Mouse (Mus musculus) stomach, embryonic 15.5 days (tissue): ENCODE measurements around the gene Gpn3. TPM values are rescaled to one million over a fixed set of nuclear protein-coding genes. Genes with fewer than 3 reads are reported as not detected.

Experiments used
- ATAC-seq: fragments of 200-750 bp; cut with Nextera tagmentation; 2 replicates; pipeline ENCODE4 v1.8.0; 2017; ENCODE audit warnings: low read depth, moderate number of reproducible peaks, moderate TSS enrichment; ENCODE audit not compliant: insufficient read depth, low FRiP score
- H3K27ac ChIP-seq: fragments of 300-500 bp; sonication (generic); 2 replicates; pipeline ENCODE4 v1.5.1; 2015; ENCODE audit warnings: mild to moderate bottlenecking, inconsistent platforms
- H3K27me3 ChIP-seq: fragments of 300-500 bp; sonication (generic); replicated peaks from 2 replicates; pipeline ENCODE4 v1.6.1; 2015; ENCODE audit warnings: inconsistent platforms
- H3K36me3 ChIP-seq: fragments of 300-500 bp; sonication (generic); 2 replicates; pipeline ENCODE4 v1.6.1; 2015; ENCODE audit warnings: inconsistent platforms
- H3K4me1 ChIP-seq: fragments of 300-500 bp; sonication (generic); 2 replicates; pipeline ENCODE4 v1.6.1; 2015; ENCODE audit warnings: inconsistent platforms
- H3K4me2 ChIP-seq: fragments of 300-500 bp; sonication (generic); 2 replicates; pipeline ENCODE4 v1.6.1; 2015; ENCODE audit warnings: mild to moderate bottlenecking, inconsistent platforms
- H3K4me3 ChIP-seq: fragments of 300-500 bp; sonication (generic); replicated peaks from 2 replicates; pipeline ENCODE4 v1.5.1; 2015; ENCODE audit warnings: inconsistent platforms
- H3K9ac ChIP-seq: fragments of 300-500 bp; sonication (generic); 2 replicates; pipeline ENCODE4 v1.6.1; 2015; ENCODE audit warnings: inconsistent platforms
- H3K9me3 ChIP-seq: fragments of 300-500 bp; sonication (generic); 2 replicates; pipeline ENCODE4 v1.6.1; 2016; ENCODE audit warnings: inconsistent platforms
- WGBS: fragments of 180-500 bp; shearing (Covaris S2); methylation state at CpG from one replicate; pipeline ENCODE4 v1.1.7; 2015; 5-methylcytosine and 5-hydroxymethylcytosine counted together
- polyA plus RNA-seq: library from polyadenylated mRNA; unstranded; fragments of >200 nt; fragmentation: Nextera tagmentation; extraction: Ambion mirVana; gene quantifications from 2 replicates; pipeline ENCODE4 v1.2.1, GENCODE M21; 2015

Gpn3 gene
- 63.2 and 69.5 TPM in 2 replicates for polyA plus RNA-seq

DNA sequence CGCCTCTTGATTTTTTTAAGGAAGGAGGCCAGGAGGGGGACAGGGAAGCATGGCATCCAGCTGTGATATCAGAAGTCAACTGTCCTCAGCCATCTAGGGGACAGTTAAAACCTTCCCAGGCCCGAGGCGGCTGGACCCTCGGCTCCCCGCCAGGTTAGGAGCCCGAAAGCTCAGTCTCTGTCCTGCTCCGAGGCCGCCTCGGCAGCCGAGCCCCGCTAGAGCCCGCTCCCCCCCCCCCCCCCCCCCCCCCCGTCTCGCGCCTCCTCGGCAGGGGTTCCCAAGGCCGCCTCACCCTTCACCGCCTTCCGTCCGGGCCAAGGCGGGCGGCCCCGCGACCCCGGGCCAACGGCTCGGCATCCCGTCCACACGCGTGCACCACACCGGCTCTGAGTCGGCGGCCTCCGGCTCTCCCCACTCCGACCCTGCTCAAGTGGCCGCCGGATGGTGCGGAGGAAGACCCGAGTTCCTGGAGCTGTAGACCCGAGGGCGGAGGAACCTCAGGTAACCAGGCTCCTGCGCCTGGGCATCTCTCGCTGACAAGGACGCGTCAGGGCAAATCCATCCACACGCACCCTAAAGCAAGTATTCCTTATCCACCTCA is at the start of gene Gpn3:
Gpn3 (plus strand) TSS at position 286 of the 601 bp plus-strand sequence.
- peaks cover 16% of the 10 kb centered on the region for H3K36me3 ChIP-seq
- H3K9me3 ChIP-seq, result no peaks in the 10 kb centered on the region
- H3K4me2 ChIP-seq, result peak within 1 kb of the TSS; percentile 81
- H3K9ac ChIP-seq, result peak within 1 kb of the TSS; percentile 59
- no peaks in the 10 kb centered on the region for H3K27me3 ChIP-seq
- peak within 1 kb of the TSS; percentile 95 for H3K27ac ChIP-seq
- ATAC-seq, result peak; percentile 64
- WGBS, result 2% methylated on average over 27 of the region's 46 CpGs
- H3K4me1 ChIP-seq, result peaks cover 7% of the 10 kb centered on the region
- H3K4me3 ChIP-seq, result peak within 1 kb of the TSS; percentile 57

DNA sequence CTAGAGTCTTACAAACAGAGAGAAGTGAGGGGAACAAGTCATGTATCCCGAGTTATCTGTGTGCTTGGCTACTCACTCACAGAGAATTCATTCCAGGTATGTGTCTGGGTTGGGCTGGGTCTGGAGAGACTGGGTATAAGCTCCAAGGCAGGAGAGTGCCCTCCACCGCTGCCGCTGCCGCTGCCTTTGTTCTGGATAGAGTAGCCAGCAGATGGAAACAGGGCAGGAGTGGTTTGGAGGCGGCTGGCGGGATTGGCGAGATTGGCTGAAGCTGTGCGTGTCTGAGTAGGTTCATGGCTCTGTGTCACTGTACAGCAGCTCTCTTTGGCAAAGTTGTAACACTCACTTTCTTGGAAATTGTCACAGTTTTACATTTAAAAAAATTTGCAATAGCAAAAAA is 48.2 kb upstream of the Gpn3 start:
- H3K36me3 ChIP-seq, result 0 out of 2 replicates have a peak, but pooled peaks cover 3% of the 10 kb centered on the region

DNA sequence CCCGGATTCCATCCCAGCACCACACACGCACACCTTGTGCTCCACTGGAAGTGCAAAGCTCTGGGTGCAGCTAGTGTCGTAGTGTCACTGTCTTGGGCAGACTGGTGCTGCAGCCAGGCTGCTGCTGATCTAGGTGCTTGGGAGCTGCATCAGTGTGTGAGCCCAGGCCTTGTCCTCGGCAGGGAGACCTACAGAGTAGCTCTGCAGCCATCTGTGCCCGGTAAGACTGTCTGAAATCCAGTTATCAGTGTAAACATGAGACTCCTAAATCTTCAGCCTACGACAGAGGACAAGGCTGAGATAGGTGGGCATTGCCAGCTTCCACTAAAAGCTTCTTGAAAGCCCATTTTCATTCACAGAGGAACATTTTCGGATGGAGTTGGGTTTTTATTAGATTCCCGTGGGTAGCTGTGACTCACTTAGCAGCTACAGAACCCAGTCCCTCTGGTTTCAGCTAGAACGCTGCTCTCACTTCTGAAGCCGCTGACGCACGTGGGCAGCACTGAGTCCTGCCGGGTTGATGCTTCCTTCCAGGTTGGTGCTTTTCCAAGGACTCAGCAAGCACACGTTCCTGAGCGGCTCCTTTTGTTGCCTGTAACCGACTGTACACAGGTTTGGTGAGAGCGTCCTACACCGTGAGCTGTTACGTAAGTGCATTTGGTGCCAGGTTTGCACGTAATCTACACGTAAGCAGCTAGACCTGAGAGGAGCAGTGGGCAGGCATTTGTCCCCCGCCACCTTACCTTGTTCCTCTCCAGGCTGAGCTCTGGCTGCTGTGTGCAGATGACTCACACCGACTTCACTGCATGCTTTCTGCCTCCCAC is 46.9 kb upstream of the Gpn3 start:
- H3K36me3 ChIP-seq, result 0 out of 2 replicates have a peak, but pooled peaks cover 3% of the 10 kb centered on the region
- H3K4me2 ChIP-seq, result no peak overlapping the region
- H3K9me3 ChIP-seq, result no peaks in the 10 kb centered on the region
- no peak overlapping the region for H3K9ac ChIP-seq
- H3K27ac ChIP-seq, result no peak overlapping the region
- ATAC-seq, result no peak
- WGBS, result 82% methylated on average over 23 of the region's 23 CpGs
- H3K4me1 ChIP-seq, result 0 out of 2 replicates have a peak, but pooled peaks cover 2% of the 10 kb centered on the region
- H3K4me3 ChIP-seq, result no peak overlapping the region
- H3K27me3 ChIP-seq, result no peaks in the 10 kb centered on the region

More for the DNA sequence above, 48.2 kb upstream of the Gpn3 start:
- 76% methylated on average over 8 of the region's 8 CpGs for WGBS
- no peak overlapping the region for H3K4me2 ChIP-seq
- H3K27me3 ChIP-seq, result no peaks in the 10 kb centered on the region
- ATAC-seq, result no peak
- H3K9ac ChIP-seq, result no peak overlapping the region
- H3K4me1 ChIP-seq, result 0 out of 2 replicates have a peak, but pooled peaks cover 5% of the 10 kb centered on the region
- no peak overlapping the region for H3K4me3 ChIP-seq
- no peak overlapping the region for H3K27ac ChIP-seq
- H3K9me3 ChIP-seq, result no peaks in the 10 kb centered on the region

DNA sequence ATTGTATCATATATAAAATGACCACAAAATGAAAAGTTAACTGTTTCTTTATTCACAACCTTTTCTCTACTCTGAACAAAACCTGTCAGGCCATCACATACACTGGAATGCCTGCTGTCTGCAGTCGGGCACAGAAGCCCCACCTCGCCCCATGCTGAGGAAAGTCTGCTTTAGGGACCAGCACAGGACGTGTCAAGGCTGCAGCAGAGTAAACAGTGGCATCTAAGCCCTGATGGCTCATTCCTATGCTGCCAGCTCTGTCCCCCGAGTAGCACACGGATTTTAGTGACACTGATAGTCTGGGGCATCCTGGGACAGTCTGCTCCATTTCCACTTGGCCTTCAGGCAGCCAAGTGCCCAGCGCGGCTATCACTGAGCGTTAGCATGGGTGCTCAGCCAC is 46.2 kb upstream of the Gpn3 start:
- H3K4me1 ChIP-seq, result no peaks in the 10 kb centered on the region
- H3K9me3 ChIP-seq, result no peaks in the 10 kb centered on the region
- no peak for ATAC-seq
- no peak overlapping the region for H3K4me2 ChIP-seq
- H3K27ac ChIP-seq, result no peak overlapping the region
- no peak overlapping the region for H3K4me3 ChIP-seq
- H3K9ac ChIP-seq, result no peak overlapping the region
- WGBS, result 83% methylated on average over 8 of the region's 8 CpGs
- no peaks in the 10 kb centered on the region for H3K27me3 ChIP-seq
- 0 out of 2 replicates have a peak, but pooled peaks cover 3% of the 10 kb centered on the region for H3K36me3 ChIP-seq

DNA sequence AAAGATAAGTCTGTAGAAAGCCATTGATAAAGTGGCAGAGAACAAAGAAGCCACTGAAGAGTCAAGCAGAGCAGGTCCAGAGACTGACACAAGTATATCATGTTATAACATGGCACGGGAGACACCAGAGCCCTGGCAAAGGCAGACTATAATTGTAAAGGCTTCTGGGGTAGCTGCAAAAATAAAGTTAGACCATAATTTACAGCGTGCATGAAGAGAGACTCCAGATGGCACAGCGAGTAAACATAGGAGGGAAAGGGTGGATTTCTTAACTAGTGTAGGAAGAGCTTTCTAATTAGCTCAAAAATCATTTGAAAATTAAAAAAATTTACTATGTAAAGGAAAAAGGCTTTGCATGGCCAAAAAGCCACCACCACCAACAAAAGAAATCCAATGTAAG is 44.4 kb upstream of the Gpn3 start:
- Histone ChIP-seq H3K9me3 (no peaks in the 10 kb centered on the region), H3K4me2 (no peak overlapping the region), H3K4me1 (no peaks in the 10 kb centered on the region), H3K36me3 (no peaks in the 10 kb centered on the region), H3K27me3 (no peaks in the 10 kb centered on the region), H3K27ac (no peak overlapping the region), H3K4me3 (no peak overlapping the region), H3K9ac (no peak overlapping the region)
- 87% methylated on average over 3 of the region's 3 CpGs for WGBS
- ATAC-seq, result no peak

DNA sequence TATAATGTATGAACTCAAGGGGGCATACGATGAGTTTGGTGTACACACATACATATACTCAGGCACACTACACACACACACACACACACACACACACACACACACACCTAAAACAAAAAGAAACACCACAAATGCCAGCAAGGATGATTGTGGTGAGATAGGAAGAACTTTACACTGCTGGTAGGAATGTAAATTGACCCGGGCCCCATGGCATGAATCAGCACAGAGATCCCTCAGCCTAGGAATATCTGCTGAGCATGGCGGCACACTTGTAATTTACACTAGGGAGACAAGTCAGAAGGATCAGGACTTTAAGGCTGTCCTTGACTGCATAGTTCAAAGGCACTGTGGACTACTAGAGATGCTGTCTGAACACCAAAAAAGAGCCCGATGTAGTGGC is 41.4 kb upstream of the Gpn3 start:
- WGBS, result 78% methylated on average over 4 of the region's 4 CpGs
- no peak overlapping the region for H3K4me2 ChIP-seq

DNA sequence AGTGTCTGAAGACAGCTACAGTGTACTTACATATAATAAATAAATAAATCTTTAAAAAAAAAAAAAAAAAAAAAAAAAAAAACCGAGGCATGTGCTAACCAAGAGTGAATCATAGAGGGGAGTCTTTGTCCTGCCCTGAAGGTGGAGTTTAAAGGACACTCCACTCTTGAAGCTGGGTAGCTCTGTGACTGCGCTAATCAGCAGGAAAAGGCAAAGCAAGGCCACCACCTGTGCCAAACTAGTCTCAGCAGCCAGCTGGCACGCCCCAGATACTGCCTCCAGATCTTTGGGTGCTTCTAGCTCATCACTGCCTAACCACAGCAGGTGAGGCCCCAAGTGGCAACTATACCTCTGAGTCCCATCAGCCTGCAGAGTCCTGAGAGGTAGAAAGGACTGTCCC is 37.0 kb upstream of the Gpn3 start:
- WGBS, result 73% methylated on average over 3 of the region's 3 CpGs
- no peak overlapping the region for H3K4me2 ChIP-seq
- H3K36me3 ChIP-seq, result 0 out of 2 replicates have a peak, but pooled peaks cover 3% of the 10 kb centered on the region
- no peaks in the 10 kb centered on the region for H3K4me1 ChIP-seq
- no peak overlapping the region for H3K9ac ChIP-seq
- H3K27me3 ChIP-seq, result no peaks in the 10 kb centered on the region
- H3K9me3 ChIP-seq, result no peaks in the 10 kb centered on the region
- ATAC-seq, result no peak
- H3K27ac ChIP-seq, result no peak overlapping the region
- H3K4me3 ChIP-seq, result no peak overlapping the region

More for the DNA sequence above, 41.4 kb upstream of the Gpn3 start:
- Histone ChIP-seq H3K9ac (no peak overlapping the region), H3K4me1 (no peaks in the 10 kb centered on the region), H3K27ac (no peak overlapping the region), H3K36me3 (0 out of 2 replicates have a peak, but pooled peaks cover 3% of the 10 kb centered on the region), H3K4me3 (no peak overlapping the region), H3K27me3 (no peaks in the 10 kb centered on the region), H3K9me3 (no peaks in the 10 kb centered on the region)
- ATAC-seq, result no peak

DNA sequence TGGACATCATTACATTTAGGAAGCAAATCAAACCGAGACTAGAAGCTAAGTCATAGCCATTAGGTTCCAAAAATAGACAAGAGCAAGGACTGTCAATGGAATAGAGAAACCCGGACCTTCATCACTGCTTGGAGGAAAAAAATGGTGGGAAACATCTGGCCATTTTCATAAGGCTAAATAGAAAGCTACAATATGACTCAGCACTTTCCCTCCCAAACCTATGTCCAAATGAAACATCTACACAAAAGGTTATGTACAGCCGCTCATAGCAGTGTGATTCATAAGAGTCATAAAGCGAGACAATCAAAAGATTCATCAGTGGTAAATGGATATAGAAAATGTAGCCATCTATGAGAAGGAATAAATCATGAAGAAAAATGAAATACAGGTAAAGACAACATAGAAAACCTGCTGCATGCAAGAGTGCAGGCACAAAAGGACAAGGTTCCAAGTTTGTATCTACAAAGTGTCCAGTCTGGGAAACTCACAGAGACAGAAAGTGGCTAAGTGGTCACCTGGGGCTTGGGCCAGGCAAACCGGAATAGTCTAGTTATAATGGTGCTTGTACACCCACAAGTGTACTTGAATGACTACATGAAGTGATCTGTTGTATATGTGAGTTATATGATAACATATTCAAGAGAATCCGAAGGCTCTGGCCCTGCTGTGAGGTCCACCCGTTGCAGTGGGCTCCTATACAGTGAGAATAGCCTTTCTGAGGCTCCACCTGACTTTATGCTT is 35.0 kb upstream of the Gpn3 start:
- no peak overlapping the region for H3K9ac ChIP-seq
- 88% methylated on average over 7 of the region's 7 CpGs for WGBS
- no peak for ATAC-seq

DNA sequence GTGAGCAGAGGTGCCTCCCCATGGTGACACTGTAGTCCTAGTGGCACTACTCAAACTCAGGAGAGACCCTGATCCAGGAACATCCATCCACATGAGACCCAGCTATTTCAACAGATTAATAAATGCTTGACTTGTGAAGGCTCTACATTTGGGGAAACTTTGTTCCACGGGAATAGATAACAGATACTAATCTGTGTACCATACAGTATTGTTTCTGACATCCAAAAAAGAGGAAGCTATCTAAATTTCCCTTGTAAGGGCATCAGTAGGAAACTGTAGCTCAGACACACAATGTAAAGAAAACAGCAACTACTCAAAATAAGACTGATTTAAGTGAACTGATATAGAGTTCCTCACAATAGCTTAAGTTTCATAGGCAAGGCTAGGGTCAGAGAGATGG is 28.8 kb upstream of the Gpn3 start:
- no peak overlapping the region for H3K27ac ChIP-seq
- 70% methylated on average over 1 of the region's 1 CpGs for WGBS

More for the DNA sequence above, 35.0 kb upstream of the Gpn3 start:
- Histone ChIP-seq H3K4me2 (no peak overlapping the region), H3K9me3 (no peaks in the 10 kb centered on the region), H3K4me1 (no peaks in the 10 kb centered on the region), H3K36me3 (0 out of 2 replicates have a peak, but pooled peaks cover 3% of the 10 kb centered on the region), H3K4me3 (no peak overlapping the region), H3K27ac (no peak overlapping the region), H3K27me3 (no peaks in the 10 kb centered on the region)

DNA sequence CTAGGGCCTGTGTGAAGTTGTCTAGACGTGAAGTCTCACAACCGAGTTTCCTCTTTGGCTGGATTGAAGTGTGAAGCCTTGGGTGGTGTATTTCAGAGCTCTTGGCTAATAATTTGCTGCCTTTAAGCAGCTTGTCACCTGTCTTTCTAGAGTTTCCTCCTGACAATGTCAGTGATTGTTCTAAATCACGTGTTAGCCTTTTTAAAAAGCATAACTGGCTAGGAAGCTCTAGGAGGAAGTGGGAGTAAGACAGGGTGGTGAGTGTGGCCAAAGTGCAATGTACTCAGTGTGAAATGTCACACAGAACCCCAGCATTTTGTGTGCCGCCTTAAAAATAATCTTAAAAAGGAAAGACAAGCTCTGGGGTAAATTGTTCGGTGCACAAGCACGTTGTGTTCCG is 27.9 kb upstream of the Gpn3 start:
- H3K9ac ChIP-seq, result no peak overlapping the region
- H3K9me3 ChIP-seq, result no peaks in the 10 kb centered on the region
- no peaks in the 10 kb centered on the region for H3K4me1 ChIP-seq
- no peaks in the 10 kb centered on the region for H3K36me3 ChIP-seq
- WGBS, result 59% methylated on average over 7 of the region's 7 CpGs
- H3K27ac ChIP-seq, result no peak overlapping the region
- no peak overlapping the region for H3K4me3 ChIP-seq
- no peak for ATAC-seq
- no peak overlapping the region for H3K4me2 ChIP-seq
- no peaks in the 10 kb centered on the region for H3K27me3 ChIP-seq

More for the DNA sequence above, 28.8 kb upstream of the Gpn3 start:
- H3K4me2 ChIP-seq, result no peak overlapping the region
- H3K27me3 ChIP-seq, result no peaks in the 10 kb centered on the region
- no peaks in the 10 kb centered on the region for H3K4me1 ChIP-seq
- no peaks in the 10 kb centered on the region for H3K36me3 ChIP-seq
- no peak overlapping the region for H3K9ac ChIP-seq
- ATAC-seq, result no peak
- H3K4me3 ChIP-seq, result no peak overlapping the region
- no peaks in the 10 kb centered on the region for H3K9me3 ChIP-seq

DNA sequence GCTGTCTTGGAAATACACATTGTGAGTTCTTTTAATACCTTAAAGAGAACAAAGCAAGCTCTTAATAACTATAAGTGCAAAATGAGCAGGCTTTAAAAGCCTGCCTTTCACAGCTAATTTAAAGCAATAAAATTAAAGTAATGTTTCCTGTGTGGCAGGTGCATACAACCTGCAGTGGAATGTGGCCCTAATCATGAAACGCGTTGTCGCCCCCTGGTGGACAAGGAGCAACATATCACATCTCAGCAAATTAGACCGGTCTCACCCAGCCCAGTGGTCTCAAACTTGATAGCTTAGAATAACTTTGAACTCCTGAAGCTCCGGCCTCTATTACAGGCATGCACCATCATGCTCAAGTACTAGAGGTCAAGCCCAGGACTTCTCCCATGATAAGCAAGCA is 27.4 kb upstream of the Gpn3 start:
- H3K9me3 ChIP-seq, result no peaks in the 10 kb centered on the region
- H3K36me3 ChIP-seq, result no peaks in the 10 kb centered on the region
- H3K4me1 ChIP-seq, result no peaks in the 10 kb centered on the region
- no peak overlapping the region for H3K27ac ChIP-seq
- H3K27me3 ChIP-seq, result no peaks in the 10 kb centered on the region
- no peak overlapping the region for H3K4me3 ChIP-seq
- H3K4me2 ChIP-seq, result no peak overlapping the region
- no peak overlapping the region for H3K9ac ChIP-seq
- ATAC-seq, result no peak
- WGBS, result 6% methylated on average over 5 of the region's 5 CpGs

DNA sequence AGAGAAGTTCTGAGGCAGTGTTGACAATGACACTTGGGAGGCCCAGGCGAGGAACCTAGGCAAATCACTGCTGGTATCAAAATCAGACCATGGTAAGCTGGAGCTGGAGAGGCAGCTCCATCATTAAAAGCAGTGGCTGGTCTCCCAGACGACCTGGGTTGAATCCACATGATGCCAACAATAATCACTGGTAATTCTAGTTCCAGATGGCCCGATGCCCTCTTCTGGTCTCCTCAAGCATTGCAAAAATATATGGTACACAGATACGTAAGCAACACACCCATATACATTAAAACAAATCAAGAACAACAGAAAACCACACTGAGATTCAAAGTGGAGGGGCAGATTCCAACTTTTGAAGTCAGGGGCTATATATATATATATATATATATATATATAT is 25.9 kb upstream of the Gpn3 start:
- no peak overlapping the region for H3K9ac ChIP-seq
- H3K4me1 ChIP-seq, result no peaks in the 10 kb centered on the region
- H3K4me2 ChIP-seq, result no peak overlapping the region
- no peak overlapping the region for H3K4me3 ChIP-seq
- no peak for ATAC-seq
- H3K27ac ChIP-seq, result no peak overlapping the region
- H3K36me3 ChIP-seq, result no peaks in the 10 kb centered on the region
- 79% methylated on average over 4 of the region's 4 CpGs for WGBS
- no peaks in the 10 kb centered on the region for H3K9me3 ChIP-seq
- H3K27me3 ChIP-seq, result no peaks in the 10 kb centered on the region
